Mouse (Mus musculus) C2C12 (cell line): ENCODE data around the gene Suclg2. TPM values are rescaled to one million over a fixed set of nuclear protein-coding genes. Genes with fewer than 3 reads are reported as not detected.

Source experiments
- H3K27me3 ChIP-seq: one replicate; pipeline ENCODE4 v1.6.1; 2011; ENCODE audit not compliant: control insufficient read depth, insufficient read depth, insufficient read length
- H3K36me3 ChIP-seq: one replicate; pipeline ENCODE4 v1.6.1; 2011; ENCODE audit not compliant: control insufficient read depth, insufficient read depth
- H3K4me3 ChIP-seq: one replicate; pipeline ENCODE4 v1.5.1; 2011; ENCODE audit warnings: mild to moderate bottlenecking, control low read depth; ENCODE audit not compliant: poor library complexity, insufficient read depth, severe bottlenecking
- H3K79me2 ChIP-seq: one replicate; pipeline ENCODE4 v1.6.1; 2011; ENCODE audit not compliant: control insufficient read depth, insufficient read depth
- H3K79me3 ChIP-seq: one replicate; pipeline ENCODE4 v1.6.1; 2011; ENCODE audit warnings: low read depth, control low read depth
- H3ac ChIP-seq: one replicate; pipeline ENCODE3; 2011; ENCODE audit warnings: low read depth; ENCODE audit not compliant: control insufficient read depth, insufficient read length
- CEBPB ChIP-seq: IDR thresholded peaks from one replicate; pipeline ENCODE4 v1.6.1; 2011; ENCODE audit warnings: low read depth, mild to moderate bottlenecking, control low read depth, moderate library complexity
- CTCF ChIP-seq: IDR thresholded peaks from one replicate; pipeline ENCODE4 v1.5.1; 2011; ENCODE audit not compliant: control insufficient read depth, insufficient read depth, insufficient read length
- FOSL1 ChIP-seq: IDR thresholded peaks from one replicate; pipeline ENCODE4 v1.8.0; 2011; ENCODE audit warnings: mild to moderate bottlenecking, low read length; ENCODE audit not compliant: poor library complexity, insufficient read depth, severe bottlenecking
- MAX ChIP-seq: IDR thresholded peaks from one replicate; pipeline ENCODE4 v1.6.1; 2011; ENCODE audit warnings: mild to moderate bottlenecking, control low read depth
- MYOD1 ChIP-seq: IDR thresholded peaks from one replicate; pipeline ENCODE4 v1.6.1; 2011; ENCODE audit warnings: low read depth; ENCODE audit not compliant: control insufficient read depth, insufficient read length
- MYOG ChIP-seq: IDR thresholded peaks from one replicate; pipeline ENCODE4 v1.6.1; 2011; ENCODE audit not compliant: control insufficient read depth, insufficient read length; ENCODE audit errors: extremely low read depth
- USF1 ChIP-seq: IDR thresholded peaks from one replicate; pipeline ENCODE4 v1.6.1; 2011; ENCODE audit warnings: low read depth, mild to moderate bottlenecking, control low read depth, moderate library complexity
- polyA plus RNA-seq: library from polyadenylated mRNA; unstranded; fragments of >200 nt; fragmentation: generic; extraction: Trizol; gene quantifications from one replicate; pipeline ENCODE4 v1.2.1, GENCODE M21; 2012; ENCODE audit warnings: missing spikeins

Gene Suclg2
- polyA plus RNA-seq, 1 experiment = 23.2 TPM

- no peaks in the 10 kb centered on the region for H3K36me3 ChIP-seq
- no peak overlapping the region for H3ac ChIP-seq
- no peaks in the 10 kb centered on the region for H3K27me3 ChIP-seq
Measured at GRCm38 (mm10) chr6:95545296-95545695, 173.3 kb downstream of the Suclg2 start.

GRCm38 (mm10) chr6:95535191-95535590 is 183.4 kb downstream of the Suclg2 start:
- Histone ChIP-seq H3K36me3 (no peaks in the 10 kb centered on the region), H3ac (no peak overlapping the region), H3K4me3 (no peak overlapping the region), H3K79me2 (no peaks in the 10 kb centered on the region), H3K79me3 (no peaks in the 10 kb centered on the region), H3K27me3 (no peaks in the 10 kb centered on the region)
- TF ChIP-seq FOSL1 (no peak), MYOD1 (no peak), USF1 (no peak), MYOG (no peak), CEBPB (no peak), CTCF (no peak), MAX (no peak)

More at GRCm38 (mm10) chr6:95545296-95545695, 173.3 kb downstream of the Suclg2 start:
- no peak for TF ChIP-seq MYOD1
- no peak for TF ChIP-seq FOSL1
- TF ChIP-seq MYOG = no peak
- no peak for TF ChIP-seq CEBPB
- no peak for TF ChIP-seq MAX
- no peak for TF ChIP-seq USF1
- no peak for TF ChIP-seq CTCF
- H3K4me3 ChIP-seq = no peak overlapping the region
- H3K79me2 ChIP-seq = no peaks in the 10 kb centered on the region
- no peaks in the 10 kb centered on the region for H3K79me3 ChIP-seq

- TF ChIP-seq CTCF (no peak), USF1 (no peak), MYOG (no peak), MAX (no peak), CEBPB (no peak), MYOD1 (no peak), FOSL1 (no peak)
- Histone ChIP-seq H3K4me3 (no peak overlapping the region), H3K27me3 (no peaks in the 10 kb centered on the region), H3K36me3 (no peaks in the 10 kb centered on the region), H3K79me3 (no peaks in the 10 kb centered on the region), H3K79me2 (no peaks in the 10 kb centered on the region), H3ac (no peak overlapping the region)
Measured at GRCm38 (mm10) chr6:95519846-95520245, 198.8 kb downstream of the Suclg2 start.

- no peaks in the 10 kb centered on the region for H3K27me3 ChIP-seq
- TF ChIP-seq CEBPB (no peak), USF1 (no peak), CTCF (no peak), MYOD1 (no peak)
- no peaks in the 10 kb centered on the region for H3K79me3 ChIP-seq
- no peak overlapping the region for H3K4me3 ChIP-seq
- H3K36me3 ChIP-seq = no peaks in the 10 kb centered on the region
- H3ac ChIP-seq = no peak overlapping the region
- no peaks in the 10 kb centered on the region for H3K79me2 ChIP-seq
Measured at GRCm38 (mm10) chr6:95518406-95518805, 200.2 kb downstream of the Suclg2 start.

- no peaks in the 10 kb centered on the region for H3K79me2 ChIP-seq
- no peak overlapping the region for H3K4me3 ChIP-seq
Measured at GRCm38 (mm10) chr6:95515721-95516120, 202.9 kb downstream of the Suclg2 start.

GRCm38 (mm10) chr6:95514726-95515125 is 203.9 kb downstream of the Suclg2 start:
- Histone ChIP-seq H3K36me3 (no peaks in the 10 kb centered on the region), H3K27me3 (no peaks in the 10 kb centered on the region), H3K4me3 (no peak overlapping the region), H3K79me3 (no peaks in the 10 kb centered on the region), H3K79me2 (no peaks in the 10 kb centered on the region), H3ac (no peak overlapping the region)
- TF ChIP-seq MYOG = no peak
- no peak for TF ChIP-seq CTCF
- TF ChIP-seq MAX = no peak

More at GRCm38 (mm10) chr6:95515721-95516120, 202.9 kb downstream of the Suclg2 start:
- H3ac ChIP-seq = no peak overlapping the region
- H3K79me3 ChIP-seq = no peaks in the 10 kb centered on the region
- no peak for TF ChIP-seq MAX
- TF ChIP-seq USF1 = no peak
- no peaks in the 10 kb centered on the region for H3K36me3 ChIP-seq
- H3K27me3 ChIP-seq = no peaks in the 10 kb centered on the region
